Mouse (Mus musculus) heart, embryonic 11.5 days (tissue): Measurements from ENCODE around the gene Retreg3. TPM values are rescaled to one million over a fixed set of nuclear protein-coding genes. Genes with fewer than 3 reads are reported as not detected.
"Not testable (repeated sequence)": the region's sequence is repeated elsewhere in the genome, so short reads cannot be mapped to it uniquely, and the experiment has no call there.

ENCODE experiments used
- ATAC-seq: fragments of 200-750 bp; cut with Nextera tagmentation; replicated peaks from 2 replicates; pipeline ENCODE4 v1.8.0; 2017; ENCODE audit warnings: moderate library complexity; ENCODE audit not compliant: insufficient number of reproducible peaks, low FRiP score, low TSS enrichment
- H3K27ac ChIP-seq: fragments of 300-500 bp; sonication (generic); 2 replicates; pipeline ENCODE4 v1.5.1; 2014; ENCODE audit warnings: mild to moderate bottlenecking, low read depth, low read length
- H3K27me3 ChIP-seq: fragments of 300-500 bp; sonication (generic); 2 replicates; pipeline ENCODE4 v1.6.1; 2014; ENCODE audit warnings: mild to moderate bottlenecking, low read length, mixed read lengths; ENCODE audit not compliant: control insufficient read depth, insufficient read depth
- H3K36me3 ChIP-seq: fragments of 300-500 bp; sonication (generic); 2 replicates; pipeline ENCODE4 v1.6.1; 2014; ENCODE audit warnings: mild to moderate bottlenecking, low read length, moderate library complexity, mixed read lengths; ENCODE audit not compliant: control insufficient read depth, insufficient read depth
- H3K4me1 ChIP-seq: fragments of 300-500 bp; sonication (generic); 2 replicates; pipeline ENCODE4 v1.6.1; 2014; ENCODE audit warnings: low read length; ENCODE audit not compliant: control insufficient read depth, insufficient read depth
- H3K4me2 ChIP-seq: fragments of 300-500 bp; sonication (generic); 2 replicates; pipeline ENCODE4 v1.6.1; 2014; ENCODE audit warnings: mild to moderate bottlenecking, moderate library complexity
- H3K4me3 ChIP-seq: fragments of 300-500 bp; sonication (generic); 2 replicates; pipeline ENCODE4 v1.5.1; 2014; ENCODE audit warnings: low read depth, low read length
- H3K9ac ChIP-seq: fragments of 300-500 bp; sonication (generic); 2 replicates; pipeline ENCODE4 v1.6.1; 2014; ENCODE audit warnings: mild to moderate bottlenecking, low read depth, low read length, moderate library complexity
- H3K9me3 ChIP-seq: fragments of 300-500 bp; sonication (generic); replicated peaks from 2 replicates; pipeline ENCODE4 v1.6.1; 2016; ENCODE audit warnings: low read length; ENCODE audit not compliant: control insufficient read depth
- WGBS: fragments of 180-500 bp; shearing (Covaris S2); extraction: QIAGEN DNeasy Blood & Tissue Kit; methylation state at CpG from one replicate; pipeline ENCODE4 v1.1.7; 2014; ENCODE audit not compliant: insufficient replicate concordance; 5-methylcytosine and 5-hydroxymethylcytosine counted together
- polyA plus RNA-seq: library from polyadenylated mRNA; unstranded; fragments of >200 nt; fragmentation: Nextera tagmentation; extraction: Ambion mirVana; gene quantifications from 2 replicates; pipeline ENCODE4 v1.2.1, GENCODE M21; 2014

The Retreg3 gene
- polyA plus RNA-seq, 1 experiment from 2014 or later = 5.5 TPM

DNA sequence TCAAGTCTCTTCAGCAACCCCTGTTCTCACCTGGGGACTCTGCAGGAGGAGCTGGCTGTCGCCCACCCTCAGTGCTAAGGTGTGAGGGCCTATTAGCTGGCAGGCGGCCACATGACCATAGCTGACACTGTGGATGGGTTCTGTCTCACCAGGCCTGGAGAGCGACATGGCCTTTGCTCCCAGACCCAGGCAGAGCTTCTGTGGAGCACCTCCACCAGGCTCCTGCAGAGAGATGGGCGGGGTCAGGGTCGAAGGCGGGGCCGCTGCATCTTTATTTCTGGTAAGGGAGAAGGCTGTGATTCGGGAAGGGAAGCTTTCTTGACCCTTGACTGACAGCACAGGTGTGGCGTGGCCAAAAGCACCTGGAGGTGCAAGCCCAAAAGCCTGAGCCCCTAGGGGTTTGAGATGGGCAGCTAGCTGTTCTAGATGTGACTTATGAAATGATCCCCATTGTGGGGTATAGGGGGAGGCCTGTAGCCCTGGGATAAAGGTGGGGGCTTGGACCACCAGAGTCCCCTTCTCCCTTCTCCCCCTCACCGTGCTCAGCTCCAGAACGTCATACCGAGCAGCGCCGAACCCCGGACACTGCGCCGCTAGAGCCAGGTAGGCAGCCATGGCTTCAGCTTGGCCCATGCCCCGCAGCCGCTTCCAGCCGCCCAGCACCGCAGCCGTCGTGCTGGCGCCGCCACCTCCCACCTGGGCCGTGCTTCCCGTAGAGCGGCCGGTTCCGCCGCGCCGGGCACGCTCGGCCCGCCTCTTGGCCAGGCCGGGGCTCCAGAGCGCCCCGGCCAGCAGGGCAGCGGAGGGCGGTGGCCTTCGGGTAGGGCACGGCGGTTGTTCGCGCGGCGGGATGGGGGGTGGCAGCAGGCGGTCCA is 44.0 kb upstream of the Retreg3 start:
- Histone ChIP-seq H3K4me1 (peaks cover 21% of the 10 kb centered on the region), H3K4me2 (peak overlapping the region; percentile 75), H3K4me3 (peak overlapping the region; percentile 39), H3K36me3 (peaks cover 3% of the 10 kb centered on the region; the same call in 1 of the 2 replicates), H3K27ac (no peak overlapping the region), H3K27me3 (peaks cover 59% of the 10 kb centered on the region), H3K9ac (no peak overlapping the region), H3K9me3 (no peaks in the 10 kb centered on the region)
- 21% methylated on average over 49 of the region's 49 CpGs for WGBS
- 0 out of 2 replicates have a peak, but pooled peaks have one; percentile 41 for ATAC-seq

DNA sequence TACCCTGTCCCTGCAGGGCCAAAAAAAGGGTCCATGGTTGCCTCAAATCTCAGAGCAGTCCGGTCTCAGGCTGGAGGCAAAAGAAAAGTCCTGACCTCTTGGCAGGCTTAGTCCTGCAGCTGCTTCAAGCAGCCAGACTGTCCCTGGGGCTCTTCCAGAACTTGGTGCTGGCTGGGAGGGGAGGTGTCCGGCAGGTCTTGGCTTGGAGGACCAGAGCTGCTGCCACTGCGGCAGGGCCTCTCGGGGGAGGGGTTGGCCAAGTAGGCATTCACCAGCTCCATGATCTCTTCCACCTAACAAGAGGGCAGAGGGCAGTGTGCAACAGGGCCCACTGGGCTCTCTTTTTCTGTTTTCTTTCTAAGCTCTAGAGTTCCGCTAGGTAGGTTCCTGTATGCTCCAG is 43.1 kb upstream of the Retreg3 start:
- no peak overlapping the region for H3K9ac ChIP-seq
- H3K4me1 ChIP-seq = peaks cover 16% of the 10 kb centered on the region
- peaks cover 49% of the 10 kb centered on the region for H3K27me3 ChIP-seq
- ATAC-seq = no peak
- H3K27ac ChIP-seq = no peak overlapping the region
- no peak overlapping the region for H3K4me3 ChIP-seq
- H3K4me2 ChIP-seq = no peak overlapping the region
- H3K9me3 ChIP-seq = no peaks in the 10 kb centered on the region
- 71% methylated on average over 5 of the region's 5 CpGs for WGBS
- H3K36me3 ChIP-seq = peaks cover 3% of the 10 kb centered on the region; the same call in 1 of the 2 replicates

DNA sequence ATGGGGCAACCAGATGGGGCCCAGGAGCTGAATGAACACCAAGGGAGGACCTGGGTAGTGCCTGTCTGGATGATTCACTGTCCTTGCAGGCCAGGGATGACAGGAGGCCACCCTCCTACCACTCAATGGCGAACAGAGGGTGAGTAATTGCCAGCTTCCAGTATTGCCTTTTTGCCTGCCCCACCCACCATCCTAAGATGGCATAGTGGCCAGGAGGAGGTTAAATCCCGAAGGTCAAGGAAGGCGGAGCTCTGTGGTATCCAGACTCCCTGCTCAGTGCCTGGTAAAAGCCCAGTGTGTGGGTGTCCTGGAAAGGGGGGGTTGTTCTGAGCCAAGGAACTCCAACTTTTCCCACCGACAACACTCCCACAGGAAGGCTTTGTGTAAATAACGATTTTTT is 42.6 kb upstream of the Retreg3 start:
- no peak for ATAC-seq
- no peaks in the 10 kb centered on the region for H3K9me3 ChIP-seq
- no peak overlapping the region for H3K4me2 ChIP-seq
- H3K4me1 ChIP-seq = peaks cover 13% of the 10 kb centered on the region; the same call in 1 of the 2 replicates
- H3K4me3 ChIP-seq = no peak overlapping the region
- WGBS = 51% methylated on average over 5 of the region's 5 CpGs
- peaks cover 3% of the 10 kb centered on the region; the same call in 1 of the 2 replicates for H3K36me3 ChIP-seq
- H3K9ac ChIP-seq = no peak overlapping the region
- H3K27ac ChIP-seq = no peak overlapping the region
- H3K27me3 ChIP-seq = peaks cover 44% of the 10 kb centered on the region

DNA sequence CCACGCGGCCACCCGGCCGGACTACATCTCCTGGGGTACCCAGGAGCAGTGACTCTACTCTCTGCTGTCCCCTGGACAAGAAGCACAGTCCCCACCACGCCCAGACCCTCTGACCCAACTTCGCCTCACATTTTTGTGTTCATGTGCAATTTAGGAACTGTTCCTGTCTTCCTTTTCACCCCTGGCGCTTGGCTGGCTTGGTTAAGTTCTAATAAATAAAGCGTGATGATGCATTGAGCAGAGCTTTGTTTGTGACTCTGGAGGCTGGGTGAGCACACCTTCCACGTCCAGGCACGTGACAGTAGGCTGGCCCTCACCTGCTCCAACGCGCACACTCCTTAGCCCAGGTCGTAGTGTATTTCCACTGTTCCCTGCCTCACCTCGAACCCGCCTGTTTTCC is 41.9 kb upstream of the Retreg3 start:
- WGBS = 84% methylated on average over 15 of the region's 15 CpGs
- Histone ChIP-seq H3K36me3 (no peaks in the 10 kb centered on the region), H3K27me3 (peaks cover 37% of the 10 kb centered on the region), H3K9ac (no peak overlapping the region), H3K4me2 (no peak overlapping the region), H3K9me3 (no peaks in the 10 kb centered on the region), H3K4me3 (no peak overlapping the region), H3K27ac (no peak overlapping the region), H3K4me1 (peaks cover 13% of the 10 kb centered on the region; the same call in 1 of the 2 replicates)
- ATAC-seq = no peak

DNA sequence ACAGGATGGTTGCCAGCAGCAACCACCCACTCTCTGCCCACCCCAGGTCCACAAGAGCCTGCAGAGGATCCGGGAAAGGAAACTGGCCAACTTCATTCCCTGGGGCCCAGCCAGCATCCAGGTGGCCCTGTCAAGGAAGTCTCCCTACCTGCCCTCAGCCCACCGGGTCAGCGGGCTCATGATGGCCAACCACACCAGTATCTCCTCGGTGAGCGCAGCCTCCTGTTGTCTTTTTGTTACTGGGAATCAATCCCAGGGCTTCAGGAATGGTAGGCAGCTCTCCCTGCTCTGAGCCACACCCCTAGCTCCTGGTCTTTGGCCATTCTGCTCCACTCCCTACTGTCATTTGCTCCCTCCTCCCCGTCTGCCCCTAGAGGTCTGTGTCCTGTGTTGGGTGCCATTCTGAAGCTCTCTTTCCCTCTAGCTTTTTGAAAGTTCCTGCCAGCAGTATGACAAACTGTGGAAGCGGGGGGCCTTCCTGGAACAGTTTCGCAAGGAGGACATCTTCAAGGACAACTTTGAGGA is 41.4 kb upstream of the Retreg3 start:
- not testable (repeated sequence) for H3K9ac ChIP-seq, H3K9me3 ChIP-seq, H3K4me3 ChIP-seq, ATAC-seq, H3K4me2 ChIP-seq, H3K36me3 ChIP-seq, H3K27ac ChIP-seq
- 79% methylated on average over 5 of the region's 8 CpGs for WGBS
- Histone ChIP-seq H3K4me1 (peaks cover 13% of the 10 kb centered on the region; the same call in 1 of the 2 replicates), H3K27me3 (peaks cover 32% of the 10 kb centered on the region)

DNA sequence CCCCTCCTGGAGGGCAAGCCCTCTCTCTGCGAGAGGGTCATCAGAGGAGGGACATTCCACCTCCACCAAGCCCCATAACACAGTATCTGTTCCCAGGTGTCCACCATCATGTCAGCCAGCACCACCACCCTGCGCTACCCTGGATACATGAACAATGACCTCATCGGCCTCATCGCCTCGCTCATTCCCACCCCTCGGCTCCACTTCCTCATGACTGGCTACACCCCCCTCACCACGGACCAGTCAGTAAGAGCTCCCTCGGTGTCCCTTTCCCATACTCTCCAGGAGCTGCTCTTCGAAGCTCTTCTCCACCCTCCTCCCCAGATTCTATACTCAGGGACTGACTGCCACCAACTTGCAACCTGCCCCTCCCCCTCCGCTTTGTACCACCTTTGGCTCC is 40.5 kb upstream of the Retreg3 start:
- H3K9me3 ChIP-seq, ATAC-seq, H3K4me2 ChIP-seq, H3K4me3 ChIP-seq, H3K36me3 ChIP-seq, H3K9ac ChIP-seq, H3K27ac ChIP-seq: not testable (repeated sequence)
- peaks cover 23% of the 10 kb centered on the region for H3K27me3 ChIP-seq
- H3K4me1 ChIP-seq = peaks cover 14% of the 10 kb centered on the region; the same call in 1 of the 2 replicates
- WGBS = 65% methylated on average over 9 of the region's 10 CpGs

DNA sequence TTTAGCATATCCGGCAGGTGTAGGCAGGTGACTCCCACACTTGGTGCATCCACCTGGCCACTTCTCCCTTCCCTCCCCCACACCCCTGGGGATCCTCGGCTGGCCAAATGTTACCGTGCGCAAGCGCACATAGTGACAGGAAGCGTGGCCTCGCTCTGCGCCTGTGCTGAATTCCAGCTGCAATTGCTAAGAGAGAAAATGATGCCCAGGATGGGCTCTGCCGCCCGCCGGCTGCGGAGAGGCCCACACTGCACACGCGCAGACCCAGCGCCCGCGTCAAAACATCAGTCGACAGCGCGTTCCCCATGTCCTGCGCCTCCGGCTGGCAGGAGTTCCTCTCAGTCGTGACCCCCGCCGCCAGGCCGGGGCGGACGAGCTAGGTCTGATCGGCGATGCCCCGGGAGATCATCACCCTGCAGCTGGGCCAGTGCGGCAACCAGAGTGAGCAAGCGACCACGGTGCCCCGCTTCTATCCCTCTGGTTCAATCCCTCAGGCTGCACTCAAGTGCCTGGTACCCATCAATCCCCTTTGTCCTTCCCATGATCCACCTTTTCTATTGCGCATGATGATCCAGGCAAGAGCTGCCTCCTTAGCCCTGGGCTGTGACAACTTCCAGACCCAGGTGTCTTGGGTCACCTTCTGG is 36.2 kb upstream of the Retreg3 start, which contains the start of gene Tubg2:
TSS of gene Tubg2 (plus strand) at position 180 of the 644 bp plus-strand sequence.
- no peaks in the 10 kb centered on the region for H3K36me3 ChIP-seq
- no peak; the same call in 1 of the 2 replicates for ATAC-seq
- H3K27me3 ChIP-seq = no peaks in the 10 kb centered on the region; the same call in 1 of the 2 replicates
- peak within 1 kb of the TSS; percentile 70 for H3K4me2 ChIP-seq
- H3K9me3 ChIP-seq = no peaks in the 10 kb centered on the region
- peak within 1 kb of the TSS; percentile 69 for H3K9ac ChIP-seq
- WGBS = 2% methylated on average over 36 of the region's 36 CpGs
- H3K27ac ChIP-seq = no peak within 1 kb of the TSS
- H3K4me1 ChIP-seq = 0 out of 2 replicates have a peak, but pooled peaks cover 2% of the 10 kb centered on the region
- H3K4me3 ChIP-seq = peak within 1 kb of the TSS; percentile 33

DNA sequence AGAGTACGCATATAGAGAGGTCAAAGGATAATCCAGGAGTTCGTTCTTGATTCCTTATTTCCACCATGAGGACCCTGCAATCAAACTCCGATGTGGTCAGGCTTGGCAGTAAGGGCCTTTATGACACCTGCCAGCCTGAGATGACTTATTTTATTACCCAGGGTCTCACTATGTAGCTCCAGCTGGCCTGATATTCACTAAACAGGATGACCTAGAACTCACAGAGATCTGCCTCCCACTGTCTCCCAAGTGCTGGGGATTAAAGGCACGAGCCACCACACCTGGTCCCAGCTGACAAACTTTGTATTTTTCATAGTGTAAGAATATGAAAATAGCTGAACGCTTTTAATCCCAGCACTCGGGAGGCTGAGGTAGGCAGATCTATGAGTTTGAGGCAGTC is 35.5 kb upstream of the Retreg3 start:
- WGBS = 67% methylated on average over 6 of the region's 6 CpGs
- no peak overlapping the region for H3K4me3 ChIP-seq
- H3K27me3 ChIP-seq = no peaks in the 10 kb centered on the region; the same call in 1 of the 2 replicates
- H3K36me3 ChIP-seq = no peaks in the 10 kb centered on the region
- no peak overlapping the region for H3K27ac ChIP-seq
- no peaks in the 10 kb centered on the region for H3K9me3 ChIP-seq
- H3K4me1 ChIP-seq = 0 out of 2 replicates have a peak, but pooled peaks cover 2% of the 10 kb centered on the region
- H3K4me2 ChIP-seq = peak overlapping the region; percentile 70
- ATAC-seq = no peak
- H3K9ac ChIP-seq = no peak overlapping the region
